Mouse (Mus musculus) CH12.LX (cell line): ENCODE measurements at regions not wholly inside any gene's neighbourhood (a gene's known extent, or its start where the extent isn't known, plus 50 kb on each side); places are given as distances from the start of the nearest gene placed in this dataset.

Experiments used
- EP300 ChIP-seq: IDR thresholded peaks from 2 replicates; pipeline ENCODE4 v1.6.1; 2011; ENCODE audit warnings: low read length, improper control_type of control experiment
- USF2 ChIP-seq: conservative IDR thresholded peaks from 2 replicates; pipeline ENCODE4 v1.6.1; 2011; ENCODE audit warnings: low read depth, low read length, improper control_type of control experiment

DNA sequence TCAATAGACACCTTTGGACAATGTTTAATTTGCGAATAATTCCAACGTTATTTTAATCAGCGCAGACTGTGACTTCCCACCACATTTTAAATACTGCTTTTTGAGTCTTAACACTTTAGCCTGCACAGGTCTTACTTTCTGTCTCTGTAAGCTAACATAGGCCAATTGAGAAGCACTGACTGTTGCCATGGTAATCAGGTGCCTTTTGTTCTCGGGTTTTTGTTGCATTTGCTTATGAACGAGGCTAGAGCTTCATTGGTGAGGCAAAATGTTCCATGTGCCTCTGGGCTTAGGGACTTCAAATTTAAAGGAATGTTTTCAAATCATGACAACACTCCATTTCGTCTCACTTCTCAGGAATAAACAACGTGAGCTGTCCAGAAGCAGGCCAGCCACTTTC, 269.7 kb downstream of the Pdcd6ip start:
- TF ChIP-seq EP300 (no peak), USF2 (no peak)
